Mouse (Mus musculus) bone marrow, adult 2 months (tissue): ENCODE measurements around the gene Serpinb6b. TPM values are rescaled to one million over a fixed set of nuclear protein-coding genes. Genes with fewer than 3 reads are reported as not detected.

Experiments used
- H3K27ac ChIP-seq: fragments of 200-500 bp; 2 replicates; pipeline ENCODE4 v1.5.1; 2012; ENCODE audit warnings: low read depth, mild to moderate bottlenecking, control low read depth, inconsistent platforms, low read length; ENCODE audit not compliant: control insufficient read depth, poor library complexity, insufficient read depth
- H3K4me1 ChIP-seq: fragments of 200-500 bp; 2 replicates; pipeline ENCODE4 v1.6.1; 2011; ENCODE audit warnings: low read length; ENCODE audit not compliant: control insufficient read depth, insufficient read depth
- H3K4me3 ChIP-seq: fragments of 200-500 bp; replicated peaks from 2 replicates; pipeline ENCODE3; 2011; ENCODE audit warnings: mild to moderate bottlenecking, low read depth, low read length, control low read depth; ENCODE audit not compliant: control insufficient read depth
- CTCF ChIP-seq: fragments of 200-500 bp; IDR thresholded peaks from 2 replicates; pipeline ENCODE4 v1.5.1; 2011; ENCODE audit warnings: low read length, control low read depth; ENCODE audit not compliant: control insufficient read depth, insufficient read depth
- POLR2A ChIP-seq: fragments of 200-500 bp; IDR thresholded peaks from 2 replicates; pipeline ENCODE4 v1.6.1; 2011; ENCODE audit warnings: low read depth, mild to moderate bottlenecking, control low read depth, low read length, borderline replicate concordance; ENCODE audit not compliant: control insufficient read depth
- WGBS: fragments of 180-500 bp; shearing (Covaris S2); methylation state at CpG from one replicate; pipeline ENCODE4 v1.1.7; 2018; 5-methylcytosine and 5-hydroxymethylcytosine counted together
- polyA plus RNA-seq: library from polyadenylated mRNA; stranded (reverse); fragments of >200 nt; gene quantifications from 2 replicates; pipeline ENCODE4 v1.2.4, GENCODE M21; 2011; ENCODE audit warnings: low replicate concordance; ENCODE audit not compliant: missing spikeins, insufficient read depth, insufficient read length

The Serpinb6b gene
- polyA plus RNA-seq, 1 experiment: 6.2 TPM

DNA sequence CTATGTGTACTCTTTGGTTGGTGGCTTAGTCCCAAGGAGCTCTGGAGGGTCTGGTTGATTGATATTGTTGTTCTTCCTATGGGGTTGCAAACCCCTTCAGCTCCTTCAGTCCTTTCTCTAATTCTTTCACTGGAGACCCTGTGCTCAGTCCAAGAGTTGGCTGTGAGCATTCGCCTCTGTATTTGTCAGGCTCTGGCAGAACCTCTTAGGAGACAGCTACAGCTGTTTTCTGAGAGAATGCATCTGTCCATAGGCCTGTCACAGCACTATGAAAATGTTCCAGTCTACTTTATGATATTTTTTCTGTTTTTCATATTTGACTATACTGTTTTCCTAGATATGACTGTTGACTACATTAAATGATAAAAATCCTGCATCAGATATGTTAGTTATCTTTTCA, 47.4 kb downstream of the Serpinb6b start:
- H3K4me3 ChIP-seq: no peak overlapping the region
- whole genome bisulfite sequencing: 97% methylated on average over 1 of the region's 1 CpGs
- H3K27ac ChIP-seq: no peak overlapping the region
- no peaks in the 10 kb centered on the region for H3K4me1 ChIP-seq
- TF ChIP-seq CTCF (no peak), POLR2A (no peak)

DNA sequence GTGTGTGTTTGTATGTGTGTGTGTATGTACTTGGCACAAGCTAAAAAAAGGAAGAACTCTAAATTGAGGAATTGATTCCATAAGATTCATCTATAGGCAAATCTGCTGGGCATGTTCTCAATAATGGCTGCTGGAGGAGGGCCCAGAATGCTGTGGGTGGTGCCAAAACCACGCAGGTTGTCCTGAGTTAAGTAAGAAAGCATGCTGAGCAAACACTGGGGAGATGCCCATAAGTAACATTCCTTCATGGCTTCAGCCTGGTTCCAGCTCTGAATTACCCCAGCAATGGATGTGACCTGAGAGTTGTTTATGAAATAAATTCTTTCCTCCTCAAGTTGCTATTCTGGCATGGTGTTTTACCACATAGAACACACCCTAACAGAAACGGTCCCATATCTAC, 48.3 kb downstream of the Serpinb6b start:
- no peak for TF ChIP-seq POLR2A
- no peak for TF ChIP-seq CTCF
- H3K27ac ChIP-seq: no peak overlapping the region
- 72% methylated on average over 2 of the region's 2 CpGs for WGBS
- no peaks in the 10 kb centered on the region for H3K4me1 ChIP-seq
- no peak overlapping the region for H3K4me3 ChIP-seq

DNA sequence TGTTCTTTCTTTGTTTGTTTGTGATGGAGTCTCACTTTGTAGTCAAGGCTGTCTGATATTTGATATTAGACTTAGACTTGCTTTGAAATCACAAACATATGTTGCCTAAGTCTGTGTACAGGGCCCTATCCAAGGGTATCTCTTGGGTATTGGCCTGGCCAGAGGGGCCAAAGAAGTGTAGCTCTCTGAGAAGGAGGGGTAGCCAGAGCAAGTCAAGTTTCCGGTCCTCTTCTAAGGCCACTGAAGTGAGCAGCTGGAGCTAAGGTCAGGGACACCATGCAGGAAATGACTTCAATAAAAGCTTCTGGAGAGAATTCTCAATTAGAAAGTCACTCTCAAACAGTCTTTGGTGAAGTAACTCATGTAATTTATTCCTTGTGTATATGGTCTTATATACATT, 57.4 kb downstream of the Serpinb6b start:
- WGBS: 85% methylated on average over 1 of the region's 1 CpGs
- Histone ChIP-seq H3K27ac (no peak overlapping the region), H3K4me3 (no peak overlapping the region), H3K4me1 (no peaks in the 10 kb centered on the region)
- TF ChIP-seq CTCF (no peak), POLR2A (no peak)

DNA sequence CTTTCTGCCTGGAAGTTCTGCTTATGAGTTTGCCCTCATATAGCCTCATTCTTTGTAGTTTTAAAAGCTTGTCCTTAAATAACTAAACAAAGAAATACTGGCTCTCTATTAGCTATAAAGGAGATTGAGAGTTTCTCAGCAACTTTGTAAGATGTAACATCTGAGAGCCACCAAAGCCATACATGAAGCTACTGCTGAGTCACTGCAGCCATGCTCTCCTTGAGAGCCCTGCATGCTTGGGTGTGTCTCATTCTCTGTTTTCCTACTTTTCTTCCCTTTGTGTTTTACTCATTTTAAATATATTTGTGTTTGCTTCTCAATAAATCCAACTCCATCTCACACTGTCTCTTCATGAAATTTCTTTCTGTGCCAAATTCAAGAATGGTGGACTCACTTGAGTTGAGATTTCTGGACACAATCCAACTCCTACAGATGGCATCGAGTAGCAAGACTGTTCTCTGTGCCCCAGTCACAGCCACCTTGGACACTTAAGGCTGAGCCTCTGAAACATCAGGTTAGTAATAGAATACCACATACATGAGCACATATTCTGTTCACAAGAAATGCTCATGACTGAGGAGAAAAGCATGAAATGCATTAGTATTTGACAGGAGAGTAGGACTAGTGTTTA, 61.5 kb downstream of the Serpinb6b start:
- Histone ChIP-seq H3K4me3 (no peak overlapping the region), H3K27ac (no peak overlapping the region), H3K4me1 (no peaks in the 10 kb centered on the region)
- WGBS: 38% methylated on average over 1 of the region's 1 CpGs
- TF ChIP-seq CTCF: no peak
- no peak for TF ChIP-seq POLR2A

DNA sequence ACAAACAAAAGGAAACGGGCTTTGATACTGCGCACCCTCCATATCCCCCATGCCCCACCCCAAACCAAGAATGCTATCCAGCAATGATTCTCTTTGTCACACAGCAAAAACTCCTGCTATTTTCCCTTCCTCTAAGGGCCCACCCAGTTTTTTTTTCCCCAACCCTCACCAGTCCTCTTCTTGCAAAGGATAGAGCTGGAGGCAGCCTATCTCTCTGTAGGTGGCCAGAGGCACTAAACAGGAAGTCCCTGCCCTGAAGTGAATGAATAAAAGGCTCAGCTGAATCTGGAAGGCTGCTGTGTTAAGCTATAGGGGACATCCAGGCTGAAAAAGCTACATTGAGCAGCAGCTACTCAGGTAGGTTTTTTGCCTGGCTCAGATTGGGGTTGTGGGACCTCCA, 62.2 kb downstream of the Serpinb6b start, which contains the start of gene Serpinb9b:
Gene Serpinb9b, plus strand, starts transcription at position 173 of the 400 bp plus-strand sequence.
- Histone ChIP-seq H3K4me3 (no peak within 1 kb of the TSS), H3K27ac (no peak within 1 kb of the TSS), H3K4me1 (no peaks in the 10 kb centered on the region)
- 94% methylated on average over 2 of the region's 2 CpGs for WGBS
- TF ChIP-seq POLR2A: no peak
- TF ChIP-seq CTCF: no peak

DNA sequence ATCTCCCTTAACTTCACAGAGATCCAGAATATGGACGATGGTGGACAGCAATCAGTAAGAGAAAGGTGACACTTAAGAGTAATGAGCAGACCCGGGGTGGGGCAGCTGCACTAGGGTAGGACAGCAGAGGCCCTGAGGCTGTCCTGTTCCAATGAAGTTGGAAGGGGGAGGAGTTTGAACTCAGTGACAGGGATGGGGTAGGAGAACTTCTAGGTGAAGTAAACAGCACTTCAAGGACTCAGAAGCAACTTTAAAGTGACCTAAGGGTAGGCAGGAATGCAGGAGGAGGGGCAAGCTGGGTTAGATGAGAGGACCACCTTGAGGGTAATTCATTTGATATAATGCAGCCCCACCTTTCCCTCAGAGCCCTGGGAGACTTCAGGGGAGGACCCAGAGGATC, 63.1 kb downstream of the Serpinb6b start:
- 57% methylated on average over 2 of the region's 2 CpGs for WGBS
- TF ChIP-seq POLR2A (no peak), CTCF (no peak)
- H3K4me1 ChIP-seq: no peaks in the 10 kb centered on the region

DNA sequence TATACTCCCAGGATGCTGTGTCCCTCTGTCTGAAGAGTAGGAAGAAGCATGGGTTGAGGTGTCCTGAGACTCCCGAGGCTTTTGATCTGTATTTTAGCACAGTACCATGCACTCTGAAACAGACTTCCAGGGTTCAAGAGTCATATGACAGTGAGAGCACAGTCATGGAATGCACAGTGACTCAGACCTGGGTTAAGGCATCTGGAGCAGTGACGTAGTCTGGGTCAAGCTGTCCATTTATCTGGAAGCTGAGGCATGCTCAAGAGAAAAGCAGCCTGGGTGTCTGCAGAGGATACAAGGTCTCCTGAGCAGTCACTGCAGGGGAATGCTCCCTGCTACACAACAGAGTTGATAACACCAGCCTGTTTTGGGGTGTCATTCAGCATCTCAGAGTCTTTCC, 63.5 kb downstream of the Serpinb6b start:
- Histone ChIP-seq H3K27ac (no peak overlapping the region), H3K4me1 (no peaks in the 10 kb centered on the region), H3K4me3 (no peak overlapping the region)
- 75% methylated on average over 2 of the region's 2 CpGs for WGBS
- TF ChIP-seq POLR2A: no peak
- TF ChIP-seq CTCF: no peak

More for the DNA sequence above, 63.1 kb downstream of the Serpinb6b start:
- Histone ChIP-seq H3K27ac (no peak overlapping the region), H3K4me3 (no peak overlapping the region)

Other genes starting within 250 kb of the Serpinb6b start
- gene Mylk4, start 181.3 kb upstream of the Serpinb6b start, polyA plus RNA-seq: 1.1 TPM in 2 replicates
- gene Wrnip1, start 163.2 kb upstream of the Serpinb6b start, polyA plus RNA-seq: 9.0 and 9.2 TPM in 2 replicates
- gene D930007J09Rik, start 162.4 kb upstream of the Serpinb6b start, polyA plus RNA-seq: not detected in 2 replicates
- 42.2 and 91.9 TPM in 2 replicates for gene Serpinb1a, start 114.0 kb upstream of the Serpinb6b start, polyA plus RNA-seq
- gene Serpinb1c, start 67.0 kb upstream of the Serpinb6b start, polyA plus RNA-seq: not detected in 2 replicates
- 3.1 and 6.7 TPM in 2 replicates for gene Serpinb9, start 38.0 kb downstream of the Serpinb6b start, polyA plus RNA-seq
- 0.70 and 2.3 TPM in 2 replicates for gene Serpinb9b, start 62.2 kb downstream of the Serpinb6b start, polyA plus RNA-seq
- gene Serpinb1b, start 113.4 kb downstream of the Serpinb6b start, polyA plus RNA-seq: 1.00 TPM in 1 of 2 replicates, not detected in the other
- 0.97 TPM in 1 of 2 replicates, not detected in the other for gene Serpinb9c, start 194.5 kb downstream of the Serpinb6b start, polyA plus RNA-seq
- 1.4 TPM in 1 of 2 replicates, not detected in the other for gene Serpinb9d, start 227.8 kb downstream of the Serpinb6b start, polyA plus RNA-seq